Mouse (Mus musculus) heart, embryonic 11.5 days (tissue): ENCODE data around the gene Emilin2. TPM values are rescaled to one million over a fixed set of nuclear protein-coding genes. Genes with fewer than 3 reads are reported as not detected.

ENCODE experiments used
- ATAC-seq: fragments of 200-750 bp; cut with Nextera tagmentation; replicated peaks from 2 replicates; pipeline ENCODE4 v1.8.0; 2017; ENCODE audit warnings: moderate library complexity; ENCODE audit not compliant: insufficient number of reproducible peaks, low FRiP score, low TSS enrichment
- H3K27ac ChIP-seq: fragments of 300-500 bp; sonication (generic); 2 replicates; pipeline ENCODE4 v1.5.1; 2014; ENCODE audit warnings: mild to moderate bottlenecking, low read depth, low read length
- H3K27me3 ChIP-seq: fragments of 300-500 bp; sonication (generic); 2 replicates; pipeline ENCODE4 v1.6.1; 2014; ENCODE audit warnings: mild to moderate bottlenecking, low read length, mixed read lengths; ENCODE audit not compliant: control insufficient read depth, insufficient read depth
- H3K36me3 ChIP-seq: fragments of 300-500 bp; sonication (generic); 2 replicates; pipeline ENCODE4 v1.6.1; 2014; ENCODE audit warnings: mild to moderate bottlenecking, low read length, moderate library complexity, mixed read lengths; ENCODE audit not compliant: control insufficient read depth, insufficient read depth
- H3K4me1 ChIP-seq: fragments of 300-500 bp; sonication (generic); 2 replicates; pipeline ENCODE4 v1.6.1; 2014; ENCODE audit warnings: low read length; ENCODE audit not compliant: control insufficient read depth, insufficient read depth
- H3K4me2 ChIP-seq: fragments of 300-500 bp; sonication (generic); 2 replicates; pipeline ENCODE4 v1.6.1; 2014; ENCODE audit warnings: mild to moderate bottlenecking, moderate library complexity
- H3K4me3 ChIP-seq: fragments of 300-500 bp; sonication (generic); 2 replicates; pipeline ENCODE4 v1.5.1; 2014; ENCODE audit warnings: low read depth, low read length
- H3K9ac ChIP-seq: fragments of 300-500 bp; sonication (generic); 2 replicates; pipeline ENCODE4 v1.6.1; 2014; ENCODE audit warnings: mild to moderate bottlenecking, low read depth, low read length, moderate library complexity
- H3K9me3 ChIP-seq: fragments of 300-500 bp; sonication (generic); replicated peaks from 2 replicates; pipeline ENCODE4 v1.6.1; 2016; ENCODE audit warnings: low read length; ENCODE audit not compliant: control insufficient read depth
- WGBS: fragments of 180-500 bp; shearing (Covaris S2); extraction: QIAGEN DNeasy Blood & Tissue Kit; methylation state at CpG from one replicate; pipeline ENCODE4 v1.1.7; 2014; ENCODE audit not compliant: insufficient replicate concordance; 5-methylcytosine and 5-hydroxymethylcytosine counted together
- polyA plus RNA-seq: library from polyadenylated mRNA; unstranded; fragments of >200 nt; fragmentation: Nextera tagmentation; extraction: Ambion mirVana; gene quantifications from 2 replicates; pipeline ENCODE4 v1.2.1, GENCODE M21; 2014

The Emilin2 gene
- polyA plus RNA-seq, 1 experiment from 2014 or later: 59.1 TPM

DNA sequence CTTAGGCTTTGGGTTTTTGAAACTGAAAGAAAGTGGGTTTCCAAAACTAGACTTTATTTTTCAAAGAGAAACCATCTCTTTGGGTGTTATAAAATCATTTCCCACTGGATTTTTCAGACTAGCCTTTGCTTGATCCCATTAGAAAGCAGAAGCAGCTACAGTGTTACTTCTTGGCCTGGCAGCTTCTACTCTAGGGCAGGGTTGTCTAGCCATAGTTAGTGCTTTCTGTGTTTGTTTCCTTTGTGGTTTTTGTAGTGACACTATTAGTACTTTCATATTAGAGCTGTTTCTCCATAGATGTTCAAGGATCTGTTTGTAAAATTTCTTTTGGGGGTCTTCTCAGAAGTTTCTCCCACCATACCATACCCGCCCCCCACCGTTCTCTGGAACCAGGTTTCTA lies 95.5 kb downstream of the Emilin2 start:
- H3K4me3 ChIP-seq: no peak overlapping the region
- no peak overlapping the region for H3K4me2 ChIP-seq
- no peak for ATAC-seq
- no peak overlapping the region for H3K9ac ChIP-seq
- no peaks in the 10 kb centered on the region for H3K9me3 ChIP-seq
- H3K4me1 ChIP-seq: peaks cover 21% of the 10 kb centered on the region
- no peaks in the 10 kb centered on the region for H3K36me3 ChIP-seq
- no peak overlapping the region for H3K27ac ChIP-seq
- H3K27me3 ChIP-seq: no peaks in the 10 kb centered on the region
- 93% methylated on average over 2 of the region's 2 CpGs for WGBS

DNA sequence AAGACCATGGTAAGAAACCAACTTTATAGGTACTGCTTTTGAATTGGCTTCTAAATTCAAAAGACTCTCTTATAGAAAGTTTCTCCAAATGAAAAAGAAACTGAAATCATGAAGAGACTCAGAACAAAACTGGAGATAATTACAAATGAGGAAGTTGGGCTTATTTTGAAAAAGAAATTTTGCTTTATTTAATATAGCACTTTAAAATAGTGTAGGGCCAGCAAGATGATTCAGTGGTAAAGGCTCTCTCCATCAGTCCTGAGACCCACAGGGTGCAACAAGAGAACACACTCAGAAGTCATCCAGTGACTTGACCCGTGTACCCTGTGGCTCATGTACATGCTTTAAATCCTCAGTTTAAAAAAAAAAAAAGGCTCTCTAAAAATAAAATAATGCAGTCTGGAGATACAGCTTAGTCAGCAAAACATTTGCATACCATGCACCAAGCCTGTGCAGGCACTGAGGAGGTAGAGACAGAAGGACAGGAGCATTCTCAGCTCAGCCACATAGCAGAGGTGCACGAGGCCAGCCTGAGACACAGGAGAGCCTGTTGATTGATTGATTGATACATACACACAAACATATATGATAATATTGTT lies 96.4 kb downstream of the Emilin2 start:
- H3K4me3 ChIP-seq: no peak overlapping the region
- H3K27me3 ChIP-seq: no peaks in the 10 kb centered on the region
- no peak for ATAC-seq
- no peak overlapping the region for H3K27ac ChIP-seq
- 58% methylated on average over 2 of the region's 2 CpGs for WGBS
- H3K9me3 ChIP-seq: no peaks in the 10 kb centered on the region
- no peak overlapping the region for H3K9ac ChIP-seq
- H3K4me1 ChIP-seq: peaks cover 17% of the 10 kb centered on the region
- H3K4me2 ChIP-seq: no peak overlapping the region
- H3K36me3 ChIP-seq: no peaks in the 10 kb centered on the region

DNA sequence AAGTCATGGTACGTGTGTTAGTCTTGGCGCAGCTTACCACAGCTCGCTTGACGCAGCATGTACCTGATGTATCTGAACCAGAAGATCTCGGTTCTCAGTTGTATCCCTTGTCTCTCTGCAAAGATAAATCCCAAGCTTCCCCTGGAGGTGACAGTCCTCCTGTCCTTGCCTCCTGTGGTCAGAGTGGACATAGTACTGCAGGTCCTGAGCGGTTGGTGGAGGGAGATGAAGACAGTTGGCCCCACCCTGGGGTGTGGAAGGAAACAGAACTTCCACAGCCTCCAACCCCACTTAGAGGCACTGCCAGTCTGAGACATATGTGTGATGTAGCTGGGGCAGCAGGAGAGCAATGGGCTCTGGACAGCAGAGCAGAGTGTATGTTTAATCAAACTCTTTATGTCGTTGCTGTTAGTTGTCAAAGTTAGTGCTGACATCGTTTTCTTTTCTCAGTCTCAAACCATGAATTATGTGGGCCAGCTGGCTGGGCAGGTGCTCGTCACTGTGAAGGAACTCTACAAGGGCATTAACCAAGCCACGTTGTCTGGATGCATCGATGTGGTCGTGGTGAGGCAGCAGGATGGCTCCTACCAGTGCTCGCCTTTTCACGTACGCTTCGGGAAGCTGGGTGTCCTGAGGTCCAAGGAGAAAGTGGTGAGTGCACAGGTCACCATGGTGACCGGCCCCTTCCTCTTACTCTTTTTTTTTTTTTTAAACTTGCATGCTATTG lies 97.1 kb downstream of the Emilin2 start:
- 0 out of 2 replicates have a peak overlapping the region, but pooled peaks have one; percentile 10 for H3K27ac ChIP-seq
- no peaks in the 10 kb centered on the region for H3K36me3 ChIP-seq
- H3K4me1 ChIP-seq: peaks cover 17% of the 10 kb centered on the region
- no peak for ATAC-seq
- no peaks in the 10 kb centered on the region for H3K27me3 ChIP-seq
- H3K9ac ChIP-seq: no peak overlapping the region
- no peaks in the 10 kb centered on the region for H3K9me3 ChIP-seq
- no peak overlapping the region for H3K4me3 ChIP-seq
- H3K4me2 ChIP-seq: no peak overlapping the region
- 76% methylated on average over 17 of the region's 17 CpGs for WGBS

DNA sequence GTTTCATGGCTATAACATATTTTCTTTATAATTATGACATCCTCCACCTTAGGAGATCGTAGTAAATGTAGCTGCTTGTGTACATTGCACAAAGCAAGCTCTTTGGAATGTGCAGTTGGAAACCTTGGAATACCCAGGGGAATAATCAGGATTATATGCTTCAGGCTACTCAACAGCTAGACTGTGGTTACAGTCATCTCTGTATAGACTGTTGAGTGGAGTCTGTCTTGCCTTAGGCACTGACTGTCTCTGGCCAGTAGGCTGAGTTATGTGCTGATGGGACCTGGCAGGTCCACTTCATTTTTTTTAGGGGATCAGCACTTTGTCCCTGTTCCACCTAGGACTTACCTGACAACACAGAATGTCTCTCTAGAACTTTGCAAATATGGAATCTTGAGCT lies 98.1 kb downstream of the Emilin2 start:
- WGBS: 69% methylated on average over 1 of the region's 1 CpGs
- Histone ChIP-seq H3K4me3 (no peak overlapping the region), H3K9me3 (no peaks in the 10 kb centered on the region), H3K4me1 (peaks cover 17% of the 10 kb centered on the region), H3K27me3 (no peaks in the 10 kb centered on the region), H3K4me2 (no peak overlapping the region), H3K36me3 (no peaks in the 10 kb centered on the region), H3K9ac (no peak overlapping the region), H3K27ac (no peak overlapping the region)
- ATAC-seq: no peak

DNA sequence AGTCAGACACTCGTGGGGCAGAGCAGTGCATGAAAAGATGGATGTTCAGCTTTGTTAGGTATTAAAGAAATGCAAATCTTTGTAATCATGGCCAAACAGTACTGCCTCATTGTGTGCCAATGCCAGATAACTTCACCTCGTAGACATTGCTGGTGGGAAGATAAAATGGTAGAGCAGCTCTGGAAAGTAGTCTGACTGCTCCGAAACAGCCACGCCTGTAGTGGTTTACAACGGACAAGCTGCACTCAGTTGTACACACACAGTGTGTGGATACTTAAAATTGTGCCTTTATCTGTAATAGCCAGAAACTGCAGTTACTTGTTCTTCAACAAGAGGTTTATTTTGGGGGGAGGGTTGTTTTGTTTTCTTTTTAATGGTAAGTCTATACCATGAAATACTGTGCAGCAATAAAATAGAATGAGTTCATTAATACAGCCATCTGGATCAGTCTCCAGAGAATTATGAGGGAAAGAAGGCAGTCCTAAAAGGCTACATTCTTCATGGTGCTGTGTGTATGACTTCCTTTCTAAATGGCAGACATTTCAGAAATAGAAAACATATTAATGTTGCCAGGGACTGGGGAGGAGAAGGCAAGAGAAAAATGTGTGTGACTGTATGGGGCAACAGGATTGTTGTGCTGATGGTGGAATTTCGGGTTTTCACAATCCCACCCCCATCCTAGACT lies 99.7 kb downstream of the Emilin2 start:
- Histone ChIP-seq H3K4me2 (0 out of 2 replicates have a peak overlapping the region, but pooled peaks have one; percentile 16), H3K27ac (peak overlapping the region; percentile 63; the same call in 1 of the 2 replicates)
- 65% methylated on average over 6 of the region's 6 CpGs for WGBS

DNA sequence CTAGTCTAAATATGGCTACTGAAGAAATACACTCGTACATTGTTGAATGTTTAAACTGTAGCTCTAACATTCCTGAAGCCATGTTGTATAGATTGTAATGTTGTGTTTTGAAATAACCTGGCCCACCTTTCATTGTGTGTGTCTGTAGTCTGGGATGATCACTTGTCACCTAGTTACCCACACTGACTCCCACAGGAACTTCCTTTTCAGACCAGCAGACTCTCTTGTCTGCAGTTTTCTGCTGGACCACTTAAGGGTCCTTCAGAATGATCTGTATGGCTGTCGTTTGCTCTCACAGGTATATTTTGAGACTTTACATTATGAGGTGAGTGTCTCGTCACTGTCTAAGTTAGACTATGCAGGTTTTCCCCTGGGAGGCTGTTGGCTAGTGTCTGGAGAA lies 101.8 kb downstream of the Emilin2 start:
- peaks cover 20% of the 10 kb centered on the region for H3K4me1 ChIP-seq
- no peak for ATAC-seq
- H3K4me2 ChIP-seq: no peak overlapping the region
- no peaks in the 10 kb centered on the region for H3K27me3 ChIP-seq
- 67% methylated on average over 3 of the region's 3 CpGs for WGBS
- no peak overlapping the region for H3K9ac ChIP-seq
- H3K27ac ChIP-seq: no peak overlapping the region
- no peak overlapping the region for H3K4me3 ChIP-seq
- H3K36me3 ChIP-seq: no peaks in the 10 kb centered on the region
- no peaks in the 10 kb centered on the region for H3K9me3 ChIP-seq

More for the DNA sequence above, 99.7 kb downstream of the Emilin2 start:
- Histone ChIP-seq H3K9ac (no peak overlapping the region), H3K36me3 (no peaks in the 10 kb centered on the region), H3K9me3 (no peaks in the 10 kb centered on the region), H3K27me3 (no peaks in the 10 kb centered on the region), H3K4me3 (no peak overlapping the region), H3K4me1 (peaks cover 17% of the 10 kb centered on the region)
- ATAC-seq: peak; percentile 85

DNA sequence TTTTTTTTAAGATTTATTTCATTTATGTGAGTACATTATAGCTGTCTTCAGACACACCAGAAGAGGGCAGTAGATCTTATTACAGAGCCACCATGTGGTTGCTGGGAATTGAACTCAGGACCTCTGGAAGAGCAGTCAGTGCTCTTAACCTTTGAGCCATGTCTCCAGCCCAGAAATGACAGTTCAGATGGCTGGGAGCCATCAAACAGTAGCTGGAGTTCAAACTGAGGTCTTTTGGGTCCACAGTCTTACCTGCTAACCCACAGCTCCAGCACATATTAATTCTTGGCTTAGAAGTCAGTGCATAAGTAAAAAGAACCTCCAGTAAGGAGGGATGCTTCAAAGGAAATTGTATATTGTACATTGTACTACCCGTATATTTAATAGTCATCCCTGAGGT lies 102.9 kb downstream of the Emilin2 start:
- no peak overlapping the region for H3K4me3 ChIP-seq
- WGBS: 88% methylated on average over 1 of the region's 1 CpGs
- no peak overlapping the region for H3K9ac ChIP-seq
- H3K9me3 ChIP-seq: no peaks in the 10 kb centered on the region
- no peaks in the 10 kb centered on the region for H3K27me3 ChIP-seq
- no peaks in the 10 kb centered on the region for H3K36me3 ChIP-seq
- no peak overlapping the region for H3K27ac ChIP-seq
- peaks cover 13% of the 10 kb centered on the region for H3K4me1 ChIP-seq
- ATAC-seq: no peak
- no peak overlapping the region for H3K4me2 ChIP-seq

DNA sequence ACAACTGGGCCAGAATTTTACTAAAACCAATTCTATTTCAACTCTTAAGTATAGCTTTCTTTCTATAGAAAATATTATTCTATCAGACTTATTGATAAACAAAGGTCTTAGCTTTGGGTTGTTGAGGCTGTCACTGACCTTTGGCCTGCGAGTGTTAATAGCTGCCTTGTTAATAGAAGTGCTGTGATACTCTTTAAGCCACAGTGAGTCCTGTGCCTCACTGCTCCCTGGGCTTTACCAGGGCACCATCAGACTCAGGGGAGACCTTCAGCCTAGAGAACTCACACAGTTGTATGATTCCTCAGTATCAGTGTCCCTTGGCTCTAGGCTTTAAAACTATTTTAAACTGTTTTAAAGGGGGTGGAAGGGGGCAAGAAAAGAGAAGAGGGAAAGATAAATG lies 103.4 kb downstream of the Emilin2 start:
- Histone ChIP-seq H3K4me3 (no peak overlapping the region), H3K4me2 (no peak overlapping the region), H3K36me3 (no peaks in the 10 kb centered on the region), H3K27ac (no peak overlapping the region), H3K9ac (no peak overlapping the region), H3K4me1 (peaks cover 13% of the 10 kb centered on the region), H3K27me3 (no peaks in the 10 kb centered on the region), H3K9me3 (no peaks in the 10 kb centered on the region)
- WGBS: 97% methylated on average over 1 of the region's 1 CpGs
- no peak for ATAC-seq
